Mouse (Mus musculus) forebrain, embryonic 12.5 days (tissue): ENCODE measurements around the gene Nmi. TPM values are rescaled to one million over a fixed set of nuclear protein-coding genes. Genes with fewer than 3 reads are reported as not detected.

ENCODE experiments used
- polyA plus RNA-seq: library from polyadenylated mRNA; unstranded; fragments of >200 nt; fragmentation: Nextera tagmentation; extraction: Ambion mirVana; gene quantifications from 2 replicates; pipeline ENCODE4 v1.2.1, GENCODE M21; 2016

Nmi gene
- polyA plus RNA-seq, 1 experiment from 2014 or later: 4.8 TPM

Other genes starting within 250 kb of the Nmi start
- 5.4 and 6.8 TPM in 2 replicates for gene Rbm43, start 38.3 kb downstream of the Nmi start, polyA plus RNA-seq
- gene Tnfaip6, start 64.5 kb upstream of the Nmi start, polyA plus RNA-seq: 22.9 and 25.9 TPM in 2 replicates
- 53.0 and 56.1 TPM in 2 replicates for gene Rif1, start 99.3 kb upstream of the Nmi start, polyA plus RNA-seq